Comparison of ENCODE assay signal across 10 mouse cellular contexts in genomic region chr5:24724805-24725204, GRCm38 (mm10). TPM values are rescaled to one million over a fixed set of nuclear protein-coding genes. Genes with fewer than 3 reads are reported as not detected.
A peak's percentile ranks its signal among the peaks of the same experiment; 100 is the strongest.
DNase-seq lines count a peak whose midpoint lies in the region; ATAC-seq and TF ChIP-seq lines count a peak whose summit lies in the region.
"Had no signal": no experiment of that assay in that cellular context is flagged by ENCODE, and none has a peak within 500 bp of the region (broad histone marks: within the 10 kb centered on the region; RNA-seq: fewer than 3 reads in every experiment).

No protein-coding gene starts in this region.

- TF ChIP-seq POLR2A in limb, embryonic 14.5 days (IDR thresholded peaks at IDR 0.05; ENCODE audit: borderline replicate concordance, extremely low read depth, insufficient read depth, insufficient read length) = no peak

- no peak for DNase-seq in heart, adult 11 months
- peak; percentile 36 for DNase-seq in ovary, postnatal 36 days (ENCODE audit: low spot score)
- no peak for DNase-seq in ovary, postnatal 14 days (ENCODE audit: low spot score)
- DNase-seq in limb, embryonic 14.5 days (ENCODE audit: low spot score) = no peak
- DNase-seq in Muller cell, postnatal 12 days (ENCODE audit: inconsistent ontology term) = no peak
- no peak for DNase-seq in urinary bladder, adult 2 months (ENCODE audit: low spot score)
- DNase-seq in layer of hippocampus, adult 11-12 months (ENCODE audit: low spot score) = no peak

- H3K27ac ChIP-seq in heart, embryonic 12.5 days (ENCODE audit: poor library complexity, severe bottlenecking) = peak overlapping the region; percentile 52
- peak overlapping the region; percentile 65 for H3K27ac ChIP-seq in limb, embryonic 14.5 days (replicated peaks; ENCODE audit: low read depth, low read length)
- H3K27ac ChIP-seq: midbrain, embryonic 12.5 days had no signal

- WGBS in heart, embryonic 12.5 days = 24% methylated on average over 5 of the region's 5 CpGs
- 30% methylated on average over 5 of the region's 5 CpGs for WGBS in limb, embryonic 14.5 days

- H3K9ac ChIP-seq in heart, embryonic 12.5 days = peak overlapping the region; percentile 31; the same call in 1 of the 2 replicates
- peak overlapping the region; percentile 28; the same call in 1 of the 2 replicates for H3K9ac ChIP-seq in limb, embryonic 14.5 days (ENCODE audit: low read depth, low read length, severe bottlenecking)
- H3K9ac ChIP-seq: midbrain, embryonic 12.5 days had no signal

- H3K9me3 ChIP-seq in heart, embryonic 12.5 days (replicated peaks) = no peaks in the 10 kb centered on the region
- no peaks in the 10 kb centered on the region for H3K9me3 ChIP-seq in limb, embryonic 14.5 days (ENCODE audit: control insufficient read depth, low read length)
- H3K9me3 ChIP-seq: midbrain, embryonic 12.5 days had no signal

- H3K36me3 ChIP-seq in heart, embryonic 12.5 days = no peaks in the 10 kb centered on the region
- H3K36me3 ChIP-seq in limb, embryonic 14.5 days (ENCODE audit: control insufficient read depth, insufficient read depth, low read length) = peaks cover 15% of the 10 kb centered on the region; the same call in 1 of the 2 replicates
- H3K36me3 ChIP-seq: midbrain, embryonic 12.5 days had no signal

- H3K27me3 ChIP-seq in heart, embryonic 12.5 days (replicated peaks) = peaks cover 6% of the 10 kb centered on the region
- no peaks in the 10 kb centered on the region for H3K27me3 ChIP-seq in limb, embryonic 14.5 days (ENCODE audit: control insufficient read depth, insufficient read depth, low read length)

- ATAC-seq in heart, embryonic 12.5 days (ENCODE audit: insufficient number of reproducible peaks, low FRiP score) = peak; percentile 73
- ATAC-seq in limb, embryonic 14.5 days (ENCODE audit: low FRiP score, low read depth) = peak; percentile 32; the same call in 1 of the 2 replicates

- peaks cover 32% of the 10 kb centered on the region for H3K4me1 ChIP-seq in heart, embryonic 12.5 days (replicated peaks)
- peaks cover 22% of the 10 kb centered on the region for H3K4me1 ChIP-seq in limb, embryonic 14.5 days (ENCODE audit: control insufficient read depth, insufficient read depth, low read length)

- H3K4me3 ChIP-seq in heart, embryonic 12.5 days = no peak overlapping the region
- no peak overlapping the region for H3K4me3 ChIP-seq in limb, embryonic 14.5 days (replicated peaks; ENCODE audit: low read length)
- H3K4me3 ChIP-seq: midbrain, embryonic 12.5 days had no signal

- H3K4me2 ChIP-seq in heart, embryonic 12.5 days = no peak overlapping the region
- no peak overlapping the region for H3K4me2 ChIP-seq in limb, embryonic 14.5 days (replicated peaks; ENCODE audit: low read depth, low read length, severe bottlenecking)
- H3K4me2 ChIP-seq: midbrain, embryonic 12.5 days had no signal

RNA-seq across cellular contexts. Expression of gene Wdr86, which starts 5.7 kb away (rescaled TPM):
- 7.9 and 9.3 TPM in 2 replicates for polyA plus RNA-seq in heart, embryonic 12.5 days (2016; fragmentation: Nextera tagmentation; extraction: Ambion mirVana)
- 37.5 and 59.4 TPM in 2 replicates for polyA plus RNA-seq in limb, embryonic 14.5 days (2012; rRNA removed)
- 25.4 and 32.0 TPM in 2 replicates for polyA plus RNA-seq in limb, embryonic 14.5 days (2014; fragmentation: Nextera tagmentation; extraction: Ambion mirVana)
- 0.62 and 0.98 TPM in 2 replicates for polyA plus RNA-seq in urinary bladder, adult 2 months (2012; rRNA removed)
- polyA plus RNA-seq: C2C12 had no signal

RNA-seq across cellular contexts. Expression of gene Crygn, which starts 33.0 kb away (rescaled TPM):
- polyA plus RNA-seq in heart, embryonic 12.5 days (2016; fragmentation: Nextera tagmentation; extraction: Ambion mirVana) = 0.51 and 2.7 TPM in 2 replicates
- 0.09 TPM in 1 of 2 replicates, not detected in the other for polyA plus RNA-seq in limb, embryonic 14.5 days (2012; rRNA removed)
- 1.0 and 2.3 TPM in 2 replicates for polyA plus RNA-seq in limb, embryonic 14.5 days (2014; fragmentation: Nextera tagmentation; extraction: Ambion mirVana)
- polyA plus RNA-seq in urinary bladder, adult 2 months (2012; rRNA removed) = 3.0 TPM in 1 of 2 replicates, not detected in the other
- polyA plus RNA-seq: C2C12; midbrain, embryonic 12.5 days had no signal

RNA-seq across cellular contexts. Expression of gene Nub1, which starts 39.5 kb away (rescaled TPM):
- 29.5 and 31.9 TPM in 2 replicates for polyA plus RNA-seq in heart, embryonic 12.5 days (2016; fragmentation: Nextera tagmentation; extraction: Ambion mirVana)
- 37.1 and 39.4 TPM in 2 replicates for polyA plus RNA-seq in limb, embryonic 14.5 days (2012; rRNA removed)
- polyA plus RNA-seq in limb, embryonic 14.5 days (2014; fragmentation: Nextera tagmentation; extraction: Ambion mirVana) = 33.4 and 35.1 TPM in 2 replicates
- polyA plus RNA-seq in urinary bladder, adult 2 months (2012; rRNA removed) = 47.3 and 58.5 TPM in 2 replicates
